Mouse (Mus musculus): ENCODE data around the gene Runx2.

DNA sequence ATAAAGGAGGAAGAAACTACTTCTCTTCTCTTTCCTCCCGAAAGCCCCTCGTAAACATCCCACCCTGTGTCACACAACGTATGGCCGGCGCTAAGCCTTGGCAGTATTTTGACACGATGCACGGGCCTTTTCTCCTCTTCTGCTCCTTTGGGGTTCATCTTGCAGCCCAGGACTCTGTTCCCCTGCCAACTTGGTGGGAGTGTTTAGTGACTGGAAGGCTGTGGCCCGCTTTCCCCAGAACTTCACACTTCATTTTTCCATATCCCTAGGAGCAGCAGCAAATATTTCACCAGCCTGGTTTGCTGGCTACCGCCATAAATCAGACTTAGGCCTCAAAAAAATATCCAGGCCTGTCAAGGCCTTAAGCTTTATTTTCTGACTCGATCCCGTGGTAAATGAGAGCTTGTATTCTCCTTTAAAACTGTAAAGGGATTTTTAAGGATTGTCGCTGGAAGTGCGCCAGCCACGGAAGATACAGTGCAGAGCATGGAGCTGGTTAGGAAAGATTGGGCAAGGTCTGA, 249.2 kb downstream of the Runx2 start:
- TF ChIP-seq GATA1 (IDR thresholded peaks at IDR 0.05; ENCODE audit: borderline replicate concordance, low read length) (no peak), FLI1 (IDR thresholded peaks at IDR 0.05; ENCODE audit: low read length) (no peak)
